In genomic region chr17:29116023-29116422, GRCm38 (mm10) we compare ENCODE assay signal across 27 mouse cellular contexts. TPM values are rescaled to one million over a fixed set of nuclear protein-coding genes. Genes with fewer than 3 reads are reported as not detected.
DNase-seq lines count a peak whose midpoint lies in the region; ATAC-seq and TF ChIP-seq lines count a peak whose summit lies in the region.
"Had no signal": no experiment of that assay in that cellular context is flagged by ENCODE, and none has a peak within 500 bp of the region (broad histone marks: within the 10 kb centered on the region; RNA-seq: fewer than 3 reads in every experiment).

No protein-coding gene starts in this region.

- H3ac ChIP-seq in myocyte (ENCODE audit: control insufficient read depth, insufficient read length), result no peak overlapping the region

- H3K9ac ChIP-seq in liver, adult 2 months (ENCODE audit: low read depth, low read length), result 0 out of 2 replicates have a peak overlapping the region, but pooled peaks have one; percentile 17
- no peak overlapping the region for H3K9ac ChIP-seq in liver, embryonic 11.5 days (ENCODE audit: low read depth, low read length)
- H3K9ac ChIP-seq: forebrain, embryonic 12.5 days; neural tube, embryonic 12.5 days had no signal

- H3K4me2 ChIP-seq in liver, embryonic 11.5 days, result no peak overlapping the region
- peak overlapping the region; percentile 22 for H3K4me2 ChIP-seq in myocyte (ENCODE audit: low read depth)
- H3K4me2 ChIP-seq: forebrain, embryonic 12.5 days; neural tube, embryonic 12.5 days had no signal

- TF ChIP-seq POLR2A in liver, adult 2 months (IDR thresholded peaks at IDR 0.05; ENCODE audit: extremely low read depth, insufficient read depth, low read length), result no peak
- no peak for TF ChIP-seq POLR2A in myocyte (IDR thresholded peaks at IDR 0.05; ENCODE audit: insufficient read length, low read depth)

- H3K9me3 ChIP-seq in liver, embryonic 11.5 days (ENCODE audit: control insufficient read depth, low read length), result no peaks in the 10 kb centered on the region
- no peaks in the 10 kb centered on the region for H3K9me3 ChIP-seq in forebrain, embryonic 10.5 days
- H3K9me3 ChIP-seq: forebrain, embryonic 12.5 days; heart, embryonic 10.5 days; neural tube, embryonic 12.5 days had no signal

- H3K4me3 ChIP-seq in liver, adult 2 months (ENCODE audit: insufficient read depth, low read depth, low read length), result no peak overlapping the region
- no peak overlapping the region for H3K4me3 ChIP-seq in liver, embryonic 11.5 days (ENCODE audit: low read depth, low read length)
- H3K4me3 ChIP-seq in myocyte, result no peak overlapping the region
- no peak overlapping the region for H3K4me3 ChIP-seq in forebrain, embryonic 10.5 days
- H3K4me3 ChIP-seq: forebrain, embryonic 12.5 days; heart, embryonic 10.5 days; hindbrain, embryonic 10.5 days; layer of hippocampus, adult 2 months; neural tube, embryonic 12.5 days had no signal

- H3K79me2 ChIP-seq in liver, adult 2 months (ENCODE audit: control insufficient read depth, insufficient read depth, low read length), result no peaks in the 10 kb centered on the region
- H3K79me2 ChIP-seq in myocyte (ENCODE audit: control insufficient read depth, insufficient read depth), result no peaks in the 10 kb centered on the region

- no peak for ATAC-seq in liver, embryonic 11.5 days (replicated peaks; ENCODE audit: low FRiP score)
- ATAC-seq: CD4-positive, CD25-positive, alpha-beta regulatory T cell, adult 4 months; hindbrain, embryonic 16.5 days; intestine, embryonic 16.5 days had no signal

- no peaks in the 10 kb centered on the region for H3K27me3 ChIP-seq in liver, adult 2 months (ENCODE audit: control insufficient read depth, insufficient read depth, low read length)
- H3K27me3 ChIP-seq in liver, embryonic 11.5 days (replicated peaks; ENCODE audit: control insufficient read depth, insufficient read depth, low read length), result no peaks in the 10 kb centered on the region
- H3K27me3 ChIP-seq in myocyte (ENCODE audit: control insufficient read depth, insufficient read depth, insufficient read length), result no peaks in the 10 kb centered on the region
- no peaks in the 10 kb centered on the region for H3K27me3 ChIP-seq in forebrain, embryonic 10.5 days (ENCODE audit: poor library complexity, severe bottlenecking)
- H3K27me3 ChIP-seq: forebrain, embryonic 12.5 days; neural tube, embryonic 12.5 days had no signal

- peaks cover 6% of the 10 kb centered on the region; the same call in 1 of the 2 replicates for H3K4me1 ChIP-seq in liver, adult 2 months (ENCODE audit: control insufficient read depth, insufficient read depth, low read length)
- H3K4me1 ChIP-seq in liver, embryonic 11.5 days (replicated peaks; ENCODE audit: control insufficient read depth, insufficient read depth, low read length), result peaks cover 8% of the 10 kb centered on the region; the same call in 1 of the 2 replicates
- no peaks in the 10 kb centered on the region for H3K4me1 ChIP-seq in forebrain, embryonic 10.5 days
- H3K4me1 ChIP-seq: forebrain, embryonic 12.5 days; hindbrain, embryonic 10.5 days; neural tube, embryonic 12.5 days had no signal

- 23% methylated on average over 12 of the region's 12 CpGs for WGBS in liver, adult 2 months
- 69% methylated on average over 12 of the region's 12 CpGs for WGBS in liver, embryonic 11.5 days
- 82% methylated on average over 12 of the region's 12 CpGs for WGBS in forebrain, embryonic 10.5 days

- DNase-seq in liver, adult 2 months (ENCODE audit: extremely low read depth, low read depth, low spot score), result peak; percentile 89
- DNase-seq in liver, embryonic 11.5 days (ENCODE audit: low spot score), result no peak
- DNase-seq in thymus, postnatal 4 days, result peak; percentile 3
- no peak for DNase-seq in thymus, postnatal 25 days
- DNase-seq in adipocyte (ENCODE audit: low spot score), result peak; percentile 69
- DNase-seq in forebrain, embryonic 10.5 days (ENCODE audit: extremely low spot score, low spot score), result no peak
- no peak for DNase-seq in lung, postnatal 25 days (ENCODE audit: low spot score)
- DNase-seq: cerebellum, adult 11 months; cerebellum, postnatal 10 days; kidney, adult 9 months; layer of hippocampus, postnatal 36 days; lung, adult 2 months; lung, postnatal 14 days; midbrain, embryonic 14.5 days; right cerebral cortex, postnatal 14 days; spleen, adult 18-20 months had no signal

- TF ChIP-seq CTCF in liver, adult 2 months (IDR thresholded peaks at IDR 0.05; ENCODE audit: low read depth, low read length), result no peak

- H3K36me3 ChIP-seq in liver, adult 2 months (ENCODE audit: control insufficient read depth, insufficient read depth, low read length), result no peaks in the 10 kb centered on the region
- H3K36me3 ChIP-seq in liver, embryonic 11.5 days (ENCODE audit: control insufficient read depth, insufficient read depth, low read length), result no peaks in the 10 kb centered on the region
- H3K36me3 ChIP-seq in myocyte (ENCODE audit: control insufficient read depth, insufficient read depth), result no peaks in the 10 kb centered on the region
- H3K36me3 ChIP-seq in forebrain, embryonic 10.5 days (replicated peaks), result no peaks in the 10 kb centered on the region
- H3K36me3 ChIP-seq: forebrain, embryonic 12.5 days; heart, embryonic 10.5 days; hindbrain, embryonic 10.5 days; neural tube, embryonic 12.5 days had no signal

- no peak overlapping the region for H3K27ac ChIP-seq in liver, adult 2 months (replicated peaks; ENCODE audit: insufficient read depth, low read depth, low read length)
- H3K27ac ChIP-seq in liver, embryonic 11.5 days (ENCODE audit: low read depth, low read length), result no peak overlapping the region
- H3K27ac ChIP-seq in forebrain, embryonic 10.5 days, result no peak overlapping the region
- H3K27ac ChIP-seq: forebrain, embryonic 12.5 days; heart, embryonic 10.5 days; hindbrain, embryonic 10.5 days; layer of hippocampus, adult 2 months; neural tube, embryonic 12.5 days had no signal

TF ChIP-seq in myocyte, 11 proteins besides CTCF, POLR2A, EP300 and RAD21:
- TF ChIP-seq E2F4 (IDR thresholded peaks at IDR 0.05; ENCODE audit: insufficient read depth) (no peak), POLR2AphosphoS2 (IDR thresholded peaks at IDR 0.05; ENCODE audit: insufficient read length, low read depth) (no peak), MYOD1 (IDR thresholded peaks at IDR 0.05; ENCODE audit: control insufficient read depth in 1 of 3, insufficient read length in 2 of 3, low read depth in 2 of 3) (peak in 1 of 3 experiments; percentile 48), USF1 (IDR thresholded peaks at IDR 0.05; ENCODE audit: low read depth) (no peak), MAX (IDR thresholded peaks at IDR 0.05; ENCODE audit: low read depth) (no peak), MYOG (IDR thresholded peaks at IDR 0.05; ENCODE audit: control insufficient read depth in 1 of 3, insufficient read depth in 1 of 3, insufficient read length in 2 of 3, low read depth in 2 of 3) (peak in 1 of 3 experiments; percentile 64), SRF (IDR thresholded peaks at IDR 0.05; ENCODE audit: control insufficient read depth, insufficient read length, low read depth) (no peak), TCF12 (IDR thresholded peaks at IDR 0.05; ENCODE audit: insufficient read depth, poor library complexity, severe bottlenecking) (no peak), REST (IDR thresholded peaks at IDR 0.05; ENCODE audit: insufficient read depth, insufficient read length) (no peak)

RNA-seq across cellular contexts. Expression of gene Rab44, which starts 2.1 kb away (rescaled TPM):
- total RNA-seq in liver, adult 2 months (2014; rRNA removed), result 0.07 TPM in 1 of 2 replicates, not detected in the other
- 0.15 TPM in 1 of 2 replicates, not detected in the other for polyA plus RNA-seq in liver, adult 2 months (2012; rRNA removed)
- 4.4 TPM in 2 replicates for polyA plus RNA-seq in liver, embryonic 11.5 days (2014; fragmentation: Nextera tagmentation; extraction: Ambion mirVana)
- 6.8 TPM for polyA plus RNA-seq in myocyte (2012; fragmentation: generic; extraction: Trizol)
- polyA plus RNA-seq in forebrain, embryonic 10.5 days (2016; fragmentation: Nextera tagmentation; extraction: Ambion mirVana), result 0.20 and 0.25 TPM in 2 replicates
- total RNA-seq: layer of hippocampus, postnatal 36 days had no signal
- polyA plus RNA-seq: CD4-positive, CD25-positive, alpha-beta regulatory T cell, adult 4 months; hindbrain, embryonic 10.5 days; limb, embryonic 11.5 days; testis, adult 2 months had no signal

RNA-seq across cellular contexts. Expression of gene Cdkn1a, which starts 25.2 kb away (rescaled TPM):
- 0.37 and 0.60 TPM in 2 replicates for total RNA-seq in liver, adult 2 months (2014; rRNA removed)
- polyA plus RNA-seq in liver, adult 2 months (2012; rRNA removed), result 6.9 and 9.3 TPM in 2 replicates
- 12.2 and 13.8 TPM in 2 replicates for polyA plus RNA-seq in liver, embryonic 11.5 days (2014; fragmentation: Nextera tagmentation; extraction: Ambion mirVana)
- 2,069 TPM for polyA plus RNA-seq in myocyte (2012; fragmentation: generic; extraction: Trizol)
- polyA plus RNA-seq in forebrain, embryonic 10.5 days (2016; fragmentation: Nextera tagmentation; extraction: Ambion mirVana), result 14.0 and 16.8 TPM in 2 replicates

Comparison
In these comparisons a context has a peak if more than half of its experiments do, and no peak if none do; other contexts are left out.
1. DNase-seq: peak in liver, adult 2 months (single experiment), thymus, postnatal 4 days (single experiment) and adipocyte (single experiment); none in liver, embryonic 11.5 days (single experiment), thymus, postnatal 25 days (single experiment), forebrain, embryonic 10.5 days (single experiment) and lung, postnatal 25 days (single experiment).
2. RNA of gene Cdkn1a, which starts 25.2 kb away (polyA plus RNA-seq): 2,069 TPM in myocyte (single experiment); 14.0 to 16.8 TPM in forebrain, embryonic 10.5 days, 12.2 to 13.8 TPM in liver, embryonic 11.5 days and 6.9 to 9.3 TPM in liver, adult 2 months; every median in the first group is over 100 times any median in the second.